Mouse (Mus musculus): ENCODE measurements around the gene Pgc. TPM values are rescaled to one million over a fixed set of nuclear protein-coding genes. Genes with fewer than 3 reads are reported as not detected.
A peak's percentile ranks its signal among the peaks of the same experiment; 100 is the strongest.

The Pgc gene
- polyA plus RNA-seq (2012; rRNA removed), result 0.32 and 0.57 TPM in 2 replicates

GRCm38 (mm10) chr17:47726566-47726965 lies at the start of gene Pgc:
Pgc (plus strand) TSS chr17:47726842.
- H3K27me3 ChIP-seq (ENCODE audit: control insufficient read depth, insufficient read depth, low read length), result no peaks in the 10 kb centered on the region
- no peaks in the 10 kb centered on the region for H3K4me1 ChIP-seq (ENCODE audit: control insufficient read depth, insufficient read depth, low read length)
- no peak within 1 kb of the TSS for H3K4me3 ChIP-seq (ENCODE audit: control insufficient read depth, low read depth, low read length)
- no peaks in the 10 kb centered on the region for H3K36me3 ChIP-seq (ENCODE audit: control insufficient read depth, insufficient read depth, low read length)
- TF ChIP-seq POLR2A (IDR thresholded peaks at IDR 0.05; ENCODE audit: control insufficient read depth, low read depth, low read length) (no peak), CTCF (IDR thresholded peaks at IDR 0.05; ENCODE audit: control insufficient read depth, insufficient read depth, insufficient replicate concordance, low read depth, low read length) (no peak)
- no peak within 1 kb of the TSS for H3K27ac ChIP-seq (ENCODE audit: control insufficient read depth, insufficient read depth, low read depth, low read length)

DNA sequence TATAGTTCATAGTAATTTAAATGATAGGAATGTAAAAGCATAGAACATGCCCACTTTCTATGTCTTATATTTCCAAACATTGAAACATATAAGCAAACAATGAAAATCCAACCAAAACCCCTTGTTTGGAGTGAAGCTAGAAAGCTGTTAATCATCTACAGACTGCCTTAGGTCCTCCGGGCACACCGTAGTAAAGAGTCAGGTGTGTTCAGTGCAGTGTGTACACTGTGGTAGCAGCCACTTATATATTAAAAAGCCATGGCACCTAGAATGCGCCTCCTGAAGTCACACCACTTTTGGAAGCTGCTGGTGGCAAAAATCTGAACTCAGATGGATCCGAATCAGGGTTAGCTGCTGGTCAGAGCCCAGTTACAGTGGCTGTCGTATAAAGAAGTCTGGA lies 48.4 kb upstream of the Pgc start:
- Histone ChIP-seq H3K4me3 (ENCODE audit: control insufficient read depth, low read depth, low read length) (no peak overlapping the region), H3K27me3 (ENCODE audit: control insufficient read depth, insufficient read depth, low read length) (no peaks in the 10 kb centered on the region), H3K27ac (ENCODE audit: control insufficient read depth, insufficient read depth, low read depth, low read length) (no peak overlapping the region), H3K36me3 (ENCODE audit: control insufficient read depth, insufficient read depth, low read length) (peaks cover 1% of the 10 kb centered on the region), H3K4me1 (ENCODE audit: control insufficient read depth, insufficient read depth, low read length) (no peaks in the 10 kb centered on the region)
- TF ChIP-seq CTCF (IDR thresholded peaks at IDR 0.05; ENCODE audit: control insufficient read depth, insufficient read depth, insufficient replicate concordance, low read depth, low read length) (no peak), POLR2A (IDR thresholded peaks at IDR 0.05; ENCODE audit: control insufficient read depth, low read depth, low read length) (no peak)

DNA sequence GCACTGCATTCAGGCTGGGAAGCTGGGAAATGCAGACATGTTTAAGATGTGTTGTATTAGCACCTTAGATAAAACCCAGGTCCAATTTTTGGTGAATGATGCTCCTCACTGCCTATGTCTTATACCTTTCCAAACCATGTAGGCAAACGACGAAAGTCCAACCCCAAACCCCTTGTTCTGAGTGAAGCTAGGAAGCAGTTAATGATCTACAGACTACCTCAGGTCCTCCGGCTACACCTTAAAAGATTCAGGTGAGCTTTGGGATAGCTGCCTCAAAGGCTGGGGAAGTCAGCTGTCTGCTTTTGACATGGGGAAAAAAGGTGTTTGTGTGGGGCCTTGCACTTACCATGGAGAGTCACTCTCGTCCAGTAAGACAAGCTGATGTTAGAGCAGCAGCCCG lies 47.9 kb upstream of the Pgc start:
- Histone ChIP-seq H3K4me3 (ENCODE audit: control insufficient read depth, low read depth, low read length) (no peak overlapping the region), H3K27ac (ENCODE audit: control insufficient read depth, insufficient read depth, low read depth, low read length) (no peak overlapping the region), H3K36me3 (ENCODE audit: control insufficient read depth, insufficient read depth, low read length) (peaks cover 1% of the 10 kb centered on the region), H3K4me1 (ENCODE audit: control insufficient read depth, insufficient read depth, low read length) (no peaks in the 10 kb centered on the region), H3K27me3 (ENCODE audit: control insufficient read depth, insufficient read depth, low read length) (no peaks in the 10 kb centered on the region)
- TF ChIP-seq CTCF (IDR thresholded peaks at IDR 0.05; ENCODE audit: control insufficient read depth, insufficient read depth, insufficient replicate concordance, low read depth, low read length) (no peak), POLR2A (IDR thresholded peaks at IDR 0.05; ENCODE audit: control insufficient read depth, low read depth, low read length) (no peak)

DNA sequence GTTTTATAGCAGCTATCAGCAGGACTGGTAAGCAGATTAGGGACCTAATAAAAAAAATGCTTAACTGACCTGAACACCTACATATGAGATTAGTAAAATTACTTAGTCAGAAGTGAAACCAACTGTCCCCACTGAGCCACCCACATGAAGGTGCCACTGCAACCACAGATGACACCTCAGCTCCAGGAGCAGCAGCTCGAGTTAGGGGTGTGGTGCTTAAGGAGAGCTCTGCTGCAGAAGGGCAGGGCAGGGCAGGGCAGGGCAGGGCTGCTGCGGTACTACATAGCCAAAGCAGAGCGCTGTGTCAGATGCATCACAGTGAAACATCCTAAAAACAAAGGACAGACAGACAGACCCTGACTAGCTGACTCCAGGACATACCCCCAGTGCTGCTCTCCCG lies 43.8 kb upstream of the Pgc start:
- Histone ChIP-seq H3K36me3 (ENCODE audit: control insufficient read depth, insufficient read depth, low read length) (peaks cover 1% of the 10 kb centered on the region; the same call in 1 of the 2 replicates), H3K4me3 (ENCODE audit: control insufficient read depth, low read depth, low read length) (no peak overlapping the region), H3K4me1 (ENCODE audit: control insufficient read depth, insufficient read depth, low read length) (peaks cover 10% of the 10 kb centered on the region), H3K27ac (ENCODE audit: control insufficient read depth, insufficient read depth, low read depth, low read length) (no peak overlapping the region), H3K27me3 (ENCODE audit: control insufficient read depth, insufficient read depth, low read length) (no peaks in the 10 kb centered on the region)
- no peak for TF ChIP-seq CTCF (IDR thresholded peaks at IDR 0.05; ENCODE audit: control insufficient read depth, insufficient read depth, insufficient replicate concordance, low read depth, low read length)
- no peak for TF ChIP-seq POLR2A (IDR thresholded peaks at IDR 0.05; ENCODE audit: control insufficient read depth, low read depth, low read length)

- H3K27ac ChIP-seq (ENCODE audit: control insufficient read depth, insufficient read depth, low read depth, low read length), result peak overlapping the region; percentile 76
Measured at GRCm38 (mm10) chr17:47687409-47688343, 39.0 kb upstream of the Pgc start.

GRCm38 (mm10) chr17:47688344-47688607 lies 38.4 kb upstream of the Pgc start, which contains the start of gene Tomm6:
Tomm6 (minus strand) TSS chr17:47688386.
- TF ChIP-seq POLR2A (IDR thresholded peaks at IDR 0.05; ENCODE audit: control insufficient read depth, low read depth, low read length), result no peak
- no peak for TF ChIP-seq CTCF (IDR thresholded peaks at IDR 0.05; ENCODE audit: control insufficient read depth, insufficient read depth, insufficient replicate concordance, low read depth, low read length)
- peak within 1 kb of the TSS; percentile 93 for H3K4me3 ChIP-seq (ENCODE audit: control insufficient read depth, low read depth, low read length)

More at GRCm38 (mm10) chr17:47687409-47688343, 39.0 kb upstream of the Pgc start:
- TF ChIP-seq CTCF (IDR thresholded peaks at IDR 0.05; ENCODE audit: control insufficient read depth, insufficient read depth, insufficient replicate concordance, low read depth, low read length) (no peak), POLR2A (IDR thresholded peaks at IDR 0.05; ENCODE audit: control insufficient read depth, low read depth, low read length) (peak; percentile 89)
- Histone ChIP-seq H3K4me3 (ENCODE audit: control insufficient read depth, low read depth, low read length) (peak overlapping the region; percentile 93), H3K4me1 (ENCODE audit: control insufficient read depth, insufficient read depth, low read length) (peaks cover 19% of the 10 kb centered on the region), H3K36me3 (ENCODE audit: control insufficient read depth, insufficient read depth, low read length) (no peaks in the 10 kb centered on the region), H3K27me3 (ENCODE audit: control insufficient read depth, insufficient read depth, low read length) (no peaks in the 10 kb centered on the region)

DNA sequence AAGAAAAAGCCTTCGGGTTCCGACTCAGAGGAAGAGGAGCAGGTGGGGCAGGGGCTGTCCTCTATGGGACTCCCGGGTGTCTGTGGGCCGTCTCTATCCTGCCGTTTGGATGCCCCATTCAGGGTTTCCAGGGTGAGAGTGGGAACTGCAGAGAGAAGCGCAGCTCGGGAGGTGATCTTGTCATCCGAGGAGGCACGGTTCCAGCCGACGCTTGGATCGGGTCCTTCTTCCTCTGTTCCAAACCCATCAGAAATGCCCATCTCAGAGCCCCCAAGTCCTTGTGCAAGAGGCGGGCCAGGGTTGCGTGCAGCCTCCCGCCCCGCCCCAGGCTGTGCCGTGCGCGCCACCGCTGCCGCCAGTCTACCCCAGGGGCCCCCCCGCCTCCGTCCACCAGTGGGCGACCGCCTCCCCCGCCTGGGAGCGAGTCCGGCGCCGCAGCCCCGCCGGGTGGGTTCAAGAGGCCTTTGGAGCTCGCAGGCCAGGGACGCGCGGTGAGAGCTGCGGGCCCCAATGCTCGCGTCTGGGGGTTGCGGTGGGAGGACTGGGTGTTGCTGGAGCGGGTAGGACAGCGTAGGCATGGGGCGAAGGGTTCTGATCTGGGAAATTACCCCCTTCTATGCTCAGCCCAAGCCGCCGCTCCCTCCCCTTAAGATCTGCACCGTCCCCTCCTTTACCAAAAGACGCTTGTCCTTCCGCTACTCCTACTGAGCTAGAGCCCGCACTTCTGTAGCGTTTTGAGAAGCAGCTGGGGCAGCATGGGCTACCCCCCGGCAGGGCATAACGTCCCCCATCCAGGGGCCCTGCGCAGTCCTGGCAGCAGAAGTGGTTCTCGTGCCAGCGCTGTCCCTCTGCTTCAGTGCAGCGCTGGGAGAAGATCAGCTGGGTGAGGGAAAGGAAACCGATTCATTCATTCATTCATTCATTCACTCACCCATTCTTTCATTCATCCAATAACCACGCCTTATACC lies 37.8 kb upstream of the Pgc start, which contains the start of gene Frs3:
TSS of gene Frs3 (plus strand) at position 423 of the 968 bp plus-strand sequence.
- peak within 1 kb of the TSS; percentile 51 for H3K27ac ChIP-seq (ENCODE audit: control insufficient read depth, insufficient read depth, low read depth, low read length)
- TF ChIP-seq POLR2A (IDR thresholded peaks at IDR 0.05; ENCODE audit: control insufficient read depth, low read depth, low read length), result no peak
- no peak for TF ChIP-seq CTCF (IDR thresholded peaks at IDR 0.05; ENCODE audit: control insufficient read depth, insufficient read depth, insufficient replicate concordance, low read depth, low read length)
- H3K36me3 ChIP-seq (ENCODE audit: control insufficient read depth, insufficient read depth, low read length), result no peaks in the 10 kb centered on the region
- peaks cover 23% of the 10 kb centered on the region for H3K4me1 ChIP-seq (ENCODE audit: control insufficient read depth, insufficient read depth, low read length)
- H3K27me3 ChIP-seq (ENCODE audit: control insufficient read depth, insufficient read depth, low read length), result no peaks in the 10 kb centered on the region
- peak within 1 kb of the TSS; percentile 93 for H3K4me3 ChIP-seq (ENCODE audit: control insufficient read depth, low read depth, low read length)

More at GRCm38 (mm10) chr17:47688344-47688607, 38.4 kb upstream of the Pgc start, which contains the start of gene Tomm6:
- Histone ChIP-seq H3K27ac (ENCODE audit: control insufficient read depth, insufficient read depth, low read depth, low read length) (peak within 1 kb of the TSS; percentile 76), H3K4me1 (ENCODE audit: control insufficient read depth, insufficient read depth, low read length) (peaks cover 19% of the 10 kb centered on the region), H3K27me3 (ENCODE audit: control insufficient read depth, insufficient read depth, low read length) (no peaks in the 10 kb centered on the region), H3K36me3 (ENCODE audit: control insufficient read depth, insufficient read depth, low read length) (no peaks in the 10 kb centered on the region)
